Mouse (Mus musculus) left cerebral cortex, postnatal 36 days (tissue): ENCODE data around the gene Ndufa9. TPM values are rescaled to one million over a fixed set of nuclear protein-coding genes. Genes with fewer than 3 reads are reported as not detected.

Experiments used
- DNase-seq, 2 experiments: peaks; one replicate each; pipeline ENCODE4 v3.0.0; 2021 to 2022; ENCODE audit warnings: low spot score in 2 of 2, mixed read lengths in 1 of 2
- intact Hi-C: fragments of 180-260 bp; cut with DNase I; formaldehyde crosslinking; loops from one replicate; pipeline ENCODE4 v1.15.1; 2025
- total RNA-seq, 2 experiments: library from RNA; stranded (reverse); gene quantifications; 2 replicates each; pipeline ENCODE4 v1.2.3; 2021

The Ndufa9 gene
- total RNA-seq: 100 to 1,000 TPM; 135 to 154 TPM

DNA sequence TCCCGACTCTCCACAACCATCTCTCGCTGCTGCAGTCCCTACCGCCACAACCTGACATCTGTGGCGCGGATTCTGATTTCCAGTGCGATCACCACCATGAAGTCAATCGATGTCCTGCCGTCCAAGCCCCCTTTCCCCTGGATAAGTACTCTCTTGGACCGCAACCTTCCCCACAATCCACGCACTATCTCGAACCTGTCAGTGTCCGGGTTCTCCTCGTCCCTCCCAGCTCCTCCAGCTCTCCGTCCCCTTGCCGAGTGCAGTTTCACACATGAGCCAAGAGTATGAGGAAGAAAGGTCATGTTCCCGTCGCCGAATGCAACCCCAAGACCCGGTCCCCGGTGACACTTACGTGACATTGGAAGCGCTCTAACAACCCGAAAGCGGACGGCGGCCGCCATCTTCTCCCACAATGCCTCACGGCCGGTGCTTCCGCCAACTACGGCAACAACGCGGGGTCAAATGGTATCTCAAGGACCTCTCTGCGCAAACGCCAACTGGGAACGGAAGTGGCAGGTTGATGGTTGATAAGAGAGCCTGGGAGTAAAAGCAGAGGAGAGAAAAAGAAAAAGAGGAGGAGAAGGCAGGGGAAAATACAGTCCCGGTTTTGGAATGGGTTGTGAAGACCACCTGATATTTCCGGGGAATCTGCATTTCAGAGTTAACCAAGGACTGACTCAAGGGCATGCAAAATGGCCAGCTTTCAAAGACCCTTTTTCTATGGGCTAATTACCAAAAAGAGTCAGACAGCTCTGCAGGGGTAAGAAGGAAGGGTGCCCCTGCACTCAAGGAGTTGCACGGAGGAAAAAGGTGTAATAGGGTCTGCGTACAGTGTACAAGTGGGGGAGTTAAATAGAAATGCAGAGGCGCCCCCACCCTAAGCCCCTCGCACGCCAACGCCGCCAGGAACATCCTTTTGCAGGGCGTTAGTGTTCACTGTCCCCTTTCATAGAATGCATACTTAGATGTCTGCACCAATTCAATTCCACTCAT, at the start of gene Ndufa9:
Ndufa9 (minus strand) TSS at position 425 of the 993 bp plus-strand sequence.
- intact Hi-C loops: loop anchor here (5.0 kb wide), 1 partner anchor 93 kb away; no protein-coding TSS in a partner anchor
- peak; percentile 95 to 97 for DNase-seq

DNA sequence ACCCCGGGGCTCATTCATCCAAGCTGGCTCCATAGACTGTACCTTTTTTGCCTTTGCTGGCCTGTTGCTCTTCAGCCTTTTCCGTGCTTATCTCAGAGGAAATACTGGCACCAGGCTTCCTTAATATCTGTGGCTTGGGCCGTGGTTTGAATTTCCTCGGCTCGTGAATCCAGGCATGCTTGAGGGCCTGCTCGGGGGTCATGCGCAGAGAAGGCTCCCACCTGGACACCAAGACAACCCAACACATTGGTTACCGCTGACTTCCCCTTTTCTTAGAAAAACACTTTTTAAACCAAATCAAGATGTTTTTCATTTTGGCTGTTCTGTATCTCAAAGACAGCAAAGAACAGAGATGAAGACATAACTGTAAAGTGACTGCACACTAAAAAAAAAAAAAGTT, 28.2 kb upstream of the Ndufa9 start:
- intact Hi-C loops: no loop called here
- no peak for DNase-seq

DNA sequence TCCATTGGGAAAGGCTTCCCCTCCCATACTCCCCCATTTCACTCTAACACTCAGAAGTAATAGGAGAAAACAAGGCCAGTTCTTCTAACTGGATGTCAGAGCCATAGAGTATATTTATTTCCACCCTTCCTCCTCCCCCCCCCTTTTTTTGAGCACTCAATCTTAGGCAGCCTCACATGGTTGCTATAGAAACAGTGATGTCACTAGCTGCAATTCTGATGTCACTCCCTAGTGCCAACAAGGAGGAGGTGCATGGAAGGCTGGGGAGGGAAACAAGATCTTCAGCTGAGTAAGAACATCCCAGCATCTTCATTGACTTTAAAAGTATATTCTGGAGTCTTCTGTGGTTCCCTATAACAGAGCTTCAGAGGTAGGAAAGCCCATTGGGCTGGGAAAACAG, 3.9 kb upstream of the Ndufa9 start, which contains the start of gene Akap3:
Akap3 (plus strand) TSS at position 218 of the 400 bp plus-strand sequence.
- DNase-seq: no peak
- intact Hi-C loops: no loop called here

DNA sequence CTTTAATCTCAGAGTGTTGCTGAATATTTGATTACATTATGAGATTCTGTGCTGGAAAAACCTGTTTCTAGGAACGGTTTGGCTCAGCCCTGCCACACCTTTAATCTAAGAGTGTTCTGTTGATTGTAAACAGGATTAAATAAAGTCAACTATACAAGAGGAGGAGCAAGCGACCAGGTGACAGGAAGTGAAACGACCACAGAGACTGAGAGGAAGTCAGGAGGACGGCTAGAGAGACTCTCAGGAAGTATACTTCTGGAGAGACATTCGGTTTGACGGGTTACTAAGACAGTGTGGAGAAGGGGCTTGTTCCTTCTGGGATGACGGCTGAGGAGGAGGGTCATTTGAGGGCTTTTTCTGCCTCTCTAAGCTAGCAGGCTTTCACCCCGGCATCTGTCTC, 12.3 kb downstream of the Ndufa9 start:
- intact Hi-C loops: no loop called here
- no peak for DNase-seq

DNA sequence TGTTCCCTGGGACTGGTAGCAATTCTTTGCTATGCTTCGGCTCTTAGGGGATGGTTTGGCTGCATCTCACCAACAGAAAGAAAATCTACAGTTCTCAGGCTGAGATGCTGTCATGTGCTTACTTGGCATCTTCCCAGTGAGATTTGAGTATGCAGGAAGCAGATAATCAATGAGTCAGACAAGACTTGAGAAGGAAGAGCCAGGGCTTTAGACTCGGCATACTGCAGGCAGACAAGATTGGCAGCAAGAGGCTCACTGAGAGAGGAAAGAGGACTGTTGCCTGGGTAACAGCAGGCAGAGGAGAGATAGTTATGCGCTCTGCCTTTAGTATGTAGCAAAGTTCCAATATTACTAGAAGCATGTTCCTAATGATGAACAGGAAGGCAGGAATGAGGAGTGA, 25.8 kb downstream of the Ndufa9 start:
- no peak for DNase-seq
- intact Hi-C loops: no loop called here

DNA sequence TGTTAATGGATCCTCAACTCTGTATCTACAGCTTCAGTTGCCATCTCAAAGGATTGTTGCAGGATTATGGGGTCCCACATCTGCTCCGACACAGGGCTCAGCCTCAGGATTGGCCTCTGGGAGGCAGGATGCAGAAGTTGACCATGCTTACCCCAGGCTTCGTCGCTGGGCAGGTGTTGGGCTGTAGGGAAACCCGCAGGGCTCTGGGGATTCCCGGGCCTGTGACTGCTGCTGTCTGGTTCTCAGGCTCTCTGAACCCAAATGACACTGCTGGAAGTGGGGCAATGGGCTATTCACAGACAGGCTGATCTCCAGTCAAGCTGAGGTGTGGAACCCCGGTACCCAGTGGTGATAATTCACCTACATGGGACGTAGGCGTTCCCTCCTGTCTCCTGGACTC, 32.6 kb downstream of the Ndufa9 start:
- intact Hi-C loops: no loop called here
- no peak for DNase-seq

DNA sequence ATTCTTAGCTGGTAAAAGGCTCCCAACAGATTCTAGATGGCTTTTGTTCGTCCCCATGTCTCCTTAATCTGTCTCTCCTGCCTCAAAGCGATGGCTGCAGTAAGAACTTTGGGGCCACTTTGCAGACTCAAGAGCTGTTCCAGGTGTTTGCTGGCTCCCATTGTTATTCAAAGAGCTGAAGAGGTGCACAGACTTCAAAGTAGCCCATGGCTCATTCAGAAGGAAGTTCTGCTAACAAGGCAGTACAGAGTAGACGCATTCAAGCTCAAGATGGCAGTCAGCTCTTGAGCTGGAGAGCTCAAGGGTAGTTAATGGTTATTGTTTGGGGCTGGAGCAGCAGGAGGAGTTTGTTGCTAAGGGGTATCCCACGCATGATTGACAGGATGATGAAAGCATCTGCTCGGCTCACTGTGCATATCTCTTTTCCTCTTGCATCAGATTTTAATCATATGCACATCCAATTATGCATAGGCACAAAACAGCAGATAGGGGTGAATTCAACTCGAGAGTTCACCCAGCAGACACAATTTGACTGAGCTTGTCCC, 33.7 kb downstream of the Ndufa9 start:
- intact Hi-C loops: no loop called here
- DNase-seq: no peak

DNA sequence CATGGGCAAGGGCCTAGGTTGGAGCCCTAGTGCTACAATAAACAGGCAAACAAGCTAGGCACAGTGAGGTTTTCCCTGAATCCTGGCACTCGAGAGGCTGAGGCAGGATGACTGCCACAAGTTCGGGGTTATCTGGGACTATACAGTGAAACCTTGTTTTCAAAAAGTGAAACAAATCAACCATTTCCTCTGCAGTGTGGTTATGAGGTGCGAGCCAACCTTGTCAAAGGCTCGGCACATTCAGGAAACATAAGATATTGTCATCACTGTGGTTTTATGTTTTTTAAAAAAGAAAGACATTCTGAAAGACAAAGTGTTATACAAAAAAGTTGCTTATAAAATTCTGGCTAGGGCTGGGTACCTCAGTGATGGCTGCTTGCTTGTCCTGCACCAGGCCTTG, 37.5 kb downstream of the Ndufa9 start:
- no peak for DNase-seq
- intact Hi-C loops: no loop called here

DNA sequence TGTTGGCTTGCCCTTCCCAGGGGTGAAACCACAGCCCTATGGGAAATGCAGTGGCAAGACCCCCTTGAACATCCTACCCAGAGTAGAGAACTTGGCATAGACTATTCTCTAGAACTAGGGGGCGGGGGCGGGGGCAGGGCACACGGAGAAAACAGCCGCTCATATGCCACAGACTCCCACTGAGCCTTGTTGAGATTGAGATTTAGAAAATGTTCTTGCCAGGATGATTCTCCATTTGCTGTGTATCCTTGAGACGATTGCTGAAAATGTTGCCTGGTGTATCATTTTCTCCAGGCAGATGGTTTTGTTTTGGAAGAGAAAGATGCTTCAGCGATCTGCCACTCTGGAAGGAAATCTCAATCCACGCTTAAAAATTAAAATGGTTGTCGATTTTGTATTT, 40.4 kb downstream of the Ndufa9 start:
- intact Hi-C loops: no loop called here
- DNase-seq: no peak

DNA sequence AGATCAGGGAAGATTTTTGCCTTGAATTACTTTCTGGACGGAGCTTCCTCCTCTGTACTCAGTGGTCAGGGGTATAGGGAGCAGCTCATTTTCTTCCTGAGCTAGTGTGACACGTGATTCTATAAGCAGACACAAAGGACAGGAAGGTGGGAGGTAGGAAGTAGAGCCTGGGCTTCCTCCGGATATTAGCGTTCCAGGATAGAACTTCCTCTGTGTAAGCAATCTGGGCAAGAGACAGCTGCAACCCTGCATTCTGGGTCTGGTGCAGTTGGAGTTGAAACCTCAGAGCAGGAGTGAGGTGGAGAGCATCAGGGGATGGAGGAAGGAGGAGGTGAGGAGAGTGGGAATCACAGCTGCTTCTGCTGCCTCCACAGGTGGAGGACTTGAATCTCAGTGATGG, 40.8 kb downstream of the Ndufa9 start:
- peak; percentile 37 to 40 for DNase-seq
- intact Hi-C loops: no loop called here

DNA sequence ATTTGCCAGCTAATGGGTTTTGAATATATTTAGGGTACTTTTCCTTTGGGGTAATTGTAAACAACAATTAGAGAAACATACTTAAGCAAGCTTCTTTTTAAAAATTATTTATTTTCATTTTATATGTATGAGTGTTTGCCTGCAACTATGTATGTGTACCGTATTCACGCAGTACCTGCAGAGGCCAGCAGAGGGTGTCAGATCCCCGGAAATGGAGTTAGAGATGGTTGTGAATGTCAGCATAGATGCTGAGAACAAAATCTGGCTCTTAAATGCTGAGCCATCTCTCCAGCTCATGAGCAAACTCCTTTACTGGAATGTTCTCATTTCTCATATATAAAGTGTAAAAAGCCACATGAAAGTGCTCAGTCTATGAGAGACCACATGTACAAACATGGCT, 42.2 kb downstream of the Ndufa9 start:
- intact Hi-C loops: no loop called here
- DNase-seq: no peak

DNA sequence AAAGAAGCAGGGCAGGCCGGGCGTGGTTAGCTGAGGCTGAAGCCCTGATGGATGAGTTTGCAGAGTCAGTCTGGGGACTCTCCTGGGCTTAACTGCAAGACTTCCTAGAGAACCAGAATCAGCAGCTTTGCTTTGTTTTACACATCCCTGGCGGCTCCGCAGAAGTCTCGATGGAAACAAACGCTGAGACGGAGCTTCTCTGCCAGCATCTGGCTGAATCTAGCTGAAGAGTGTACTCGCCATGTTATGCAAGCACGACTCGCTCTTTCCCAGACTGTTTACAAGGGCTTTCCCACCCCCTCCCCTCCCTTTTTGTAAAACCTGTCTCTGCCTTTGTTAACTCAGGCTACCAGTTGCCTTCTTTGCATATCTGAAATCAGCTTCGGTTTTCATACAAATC, 46.0 kb downstream of the Ndufa9 start:
- DNase-seq: peak; percentile 37 to 38
- intact Hi-C loops: no loop called here

DNA sequence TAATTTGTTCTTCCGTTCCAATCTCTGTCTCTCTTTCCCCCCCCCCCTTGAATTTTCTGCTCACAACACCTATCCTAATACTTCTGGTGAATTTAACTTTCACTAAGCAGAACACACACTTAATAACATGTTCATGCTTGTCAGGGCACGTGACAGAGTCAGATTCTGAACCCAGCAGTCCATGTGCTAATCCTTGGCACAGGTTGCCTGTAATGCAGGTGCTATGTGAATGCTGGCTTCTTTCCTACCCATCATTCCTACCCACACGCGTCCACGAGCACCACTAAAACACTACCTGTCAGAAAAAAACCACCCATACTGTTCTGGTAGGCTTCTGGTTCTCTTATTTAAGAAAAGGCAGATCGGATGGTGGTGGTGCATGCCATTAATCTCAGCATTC, 54.2 kb downstream of the Ndufa9 start:
- no peak for DNase-seq
- intact Hi-C loops: loop anchor here (5.0 kb wide), 1 partner anchor 143 kb away; the partner anchor contains the start of genes D6Wsu163e and Rad51ap1

DNA sequence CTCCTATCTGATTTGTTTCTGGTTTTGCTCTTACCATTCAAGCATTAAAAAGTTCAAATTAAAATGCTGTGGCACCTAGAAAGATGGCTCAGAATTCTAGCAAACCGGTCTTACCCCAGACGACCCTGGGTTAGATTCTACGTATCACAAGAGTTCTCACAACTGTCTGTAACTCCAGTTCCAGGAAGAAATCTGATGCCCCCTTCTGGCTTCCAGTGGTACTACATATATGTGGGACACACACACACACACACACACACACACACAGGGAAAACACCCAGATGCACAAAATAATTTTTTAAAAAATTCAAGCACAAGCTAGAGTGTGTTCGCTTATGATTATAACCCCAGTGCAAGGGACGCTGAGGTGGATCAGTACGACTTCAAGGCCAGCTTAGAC, 55.2 kb downstream of the Ndufa9 start:
- intact Hi-C loops: loop anchor here (5.0 kb wide), 1 partner anchor 144 kb away; the partner anchor contains the start of genes D6Wsu163e and Rad51ap1

DNA sequence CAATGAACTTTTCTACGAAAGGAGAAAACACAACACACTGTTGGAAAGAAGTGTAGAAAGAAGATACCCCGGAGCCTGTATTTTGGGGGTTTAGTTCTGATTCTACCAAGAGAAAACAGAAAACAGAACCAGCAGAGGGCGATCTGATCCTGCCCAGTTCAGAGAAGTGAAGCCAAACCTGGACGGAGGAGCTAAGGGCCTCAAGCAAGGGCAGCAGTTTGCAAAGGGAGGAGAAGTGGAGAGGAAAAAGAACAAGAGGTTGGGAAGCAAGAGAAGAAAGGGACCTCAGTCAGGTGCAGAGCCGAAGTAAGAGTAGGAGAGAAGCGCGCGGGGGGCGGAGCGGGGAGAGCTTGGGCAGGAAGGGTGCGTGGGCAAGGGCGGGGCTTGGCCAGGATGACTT, 57.0 kb downstream of the Ndufa9 start:
- DNase-seq: no peak
- intact Hi-C loops: loop anchor here (5.0 kb wide), 1 partner anchor 145 kb away; the partner anchor contains the start of genes D6Wsu163e and Rad51ap1

More for the DNA sequence above, 55.2 kb downstream of the Ndufa9 start:
- no peak for DNase-seq

DNA sequence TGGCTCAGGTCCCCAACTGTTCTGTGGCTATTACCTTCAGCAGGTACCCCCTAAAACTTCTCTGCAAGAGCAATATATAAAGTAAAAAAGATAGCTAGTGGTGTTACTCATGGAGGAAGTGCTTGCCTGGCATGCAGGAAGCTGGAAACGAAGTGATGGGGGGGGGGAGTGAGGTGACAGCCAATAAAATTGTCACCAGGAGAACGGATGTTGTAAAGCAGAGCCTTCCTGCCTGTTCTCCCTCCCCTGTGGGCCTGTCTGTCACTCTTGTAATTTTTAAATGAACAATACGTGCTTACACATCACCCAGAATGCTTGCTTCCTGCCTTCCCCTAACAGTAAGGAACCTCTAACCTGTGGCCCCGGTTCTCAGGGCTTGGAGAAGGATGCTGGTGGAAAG, 57.4 kb downstream of the Ndufa9 start:
- intact Hi-C loops: loop anchor here (5.0 kb wide), 1 partner anchor 146 kb away; the partner anchor contains the start of genes D6Wsu163e and Rad51ap1

DNA sequence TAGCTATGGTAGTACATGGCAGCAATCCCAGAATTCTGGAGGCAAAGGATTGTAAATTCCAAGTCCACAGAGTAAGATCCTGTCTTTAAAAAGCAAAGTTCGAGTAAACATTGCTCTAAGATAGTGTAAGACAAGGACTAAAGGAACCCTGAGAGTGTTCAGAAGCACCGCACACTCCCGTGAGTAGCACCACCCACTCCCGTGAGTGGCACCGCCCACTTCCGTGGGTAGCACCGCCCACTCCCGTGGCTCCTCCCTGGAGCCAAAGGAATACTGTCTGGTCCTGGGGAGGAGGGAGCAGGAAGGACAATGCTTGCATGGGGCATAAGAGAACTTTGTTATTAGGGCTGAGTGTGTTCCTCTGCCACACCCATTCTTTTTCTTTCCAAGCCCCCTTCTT, 60.1 kb downstream of the Ndufa9 start:
- intact Hi-C loops: no loop called here
- no peak for DNase-seq

More for the DNA sequence above, 57.4 kb downstream of the Ndufa9 start:
- no peak for DNase-seq

DNA sequence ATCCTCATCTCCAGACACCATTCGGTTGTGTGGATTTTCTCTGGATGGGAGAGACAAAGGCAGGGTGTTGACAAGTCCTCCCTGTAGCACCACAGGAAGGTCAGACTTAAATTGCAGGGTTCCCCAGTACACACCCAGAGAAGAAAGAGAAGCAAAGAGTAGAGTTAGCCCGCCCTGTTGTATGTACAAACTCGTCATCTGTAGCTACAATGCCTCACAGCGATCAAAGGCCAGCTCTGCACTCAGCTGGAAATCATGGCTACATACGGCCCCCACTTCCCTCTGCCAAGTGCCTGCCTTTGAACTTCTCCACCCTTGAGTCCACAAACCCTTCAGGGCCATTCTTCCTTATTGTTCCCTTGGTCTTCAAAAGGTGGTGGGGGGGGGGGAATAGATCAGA, 64.7 kb downstream of the Ndufa9 start:
- no peak for DNase-seq
- intact Hi-C loops: no loop called here

DNA sequence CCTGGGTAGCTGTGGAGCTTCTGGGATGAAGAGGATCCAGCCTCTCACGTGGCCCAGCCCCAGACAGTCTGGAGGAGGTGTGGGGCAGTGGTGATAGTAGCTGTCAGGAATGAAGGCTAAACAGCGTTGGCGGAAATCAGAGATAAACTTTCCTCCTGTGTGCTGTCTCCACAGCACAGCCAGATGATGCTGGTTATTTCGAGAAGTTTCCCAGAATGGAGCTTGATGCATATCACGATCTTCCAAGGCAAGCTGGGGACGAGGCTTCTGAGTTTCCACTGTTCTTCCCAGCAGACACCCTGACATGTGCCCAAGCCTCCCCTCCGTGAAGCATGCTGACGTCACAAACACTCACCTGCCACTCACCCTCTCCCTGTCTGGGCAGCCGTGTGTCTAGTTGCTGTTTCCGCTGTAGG, 65.3 kb downstream of the Ndufa9 start:
- intact Hi-C loops: no loop called here
- DNase-seq: peak; percentile 70 to 77

DNA sequence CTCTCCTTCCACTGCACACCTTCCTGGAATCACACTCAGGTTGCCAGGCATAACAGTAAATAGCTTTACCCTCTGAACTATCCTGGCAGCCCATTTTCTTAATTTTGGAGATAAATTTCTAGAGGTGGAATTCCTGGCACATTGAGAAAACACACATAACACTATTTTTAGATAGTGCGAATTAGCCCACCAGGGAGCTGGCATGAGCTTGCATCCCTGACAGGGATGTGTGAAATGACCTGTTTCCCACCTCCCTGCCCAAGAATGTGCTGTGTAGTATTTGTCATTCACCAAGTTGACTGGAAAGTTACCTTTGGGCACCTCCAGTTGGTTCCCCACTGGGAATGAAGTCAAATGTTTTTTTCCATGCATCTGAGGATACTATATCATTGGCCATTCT, 65.9 kb downstream of the Ndufa9 start:
- no peak for DNase-seq
- intact Hi-C loops: no loop called here

DNA sequence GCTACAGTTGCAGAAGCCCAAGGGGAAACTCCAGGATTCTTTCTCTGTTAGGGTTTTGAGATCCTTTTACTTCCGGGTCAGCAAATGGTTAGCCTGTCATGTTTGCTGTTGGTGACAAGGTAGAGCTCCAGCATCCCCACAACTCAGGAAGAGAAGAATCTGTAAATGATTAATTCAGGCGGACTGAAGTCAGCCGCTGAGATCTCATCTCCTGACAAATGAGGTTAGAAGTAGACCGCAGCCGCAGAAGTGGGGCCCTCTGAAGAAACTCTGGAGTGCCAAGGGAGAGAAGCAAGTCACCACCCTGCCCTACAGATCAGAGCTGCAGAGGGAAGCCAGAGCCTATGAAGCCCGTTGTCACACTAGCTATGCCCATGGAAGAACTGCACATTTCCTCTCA, 71.0 kb downstream of the Ndufa9 start:
- intact Hi-C loops: no loop called here

More for the DNA sequence above, 71.0 kb downstream of the Ndufa9 start:
- no peak for DNase-seq
